Comparison of ENCODE assay signal across 19 mouse cellular contexts in the genomic region with DNA sequence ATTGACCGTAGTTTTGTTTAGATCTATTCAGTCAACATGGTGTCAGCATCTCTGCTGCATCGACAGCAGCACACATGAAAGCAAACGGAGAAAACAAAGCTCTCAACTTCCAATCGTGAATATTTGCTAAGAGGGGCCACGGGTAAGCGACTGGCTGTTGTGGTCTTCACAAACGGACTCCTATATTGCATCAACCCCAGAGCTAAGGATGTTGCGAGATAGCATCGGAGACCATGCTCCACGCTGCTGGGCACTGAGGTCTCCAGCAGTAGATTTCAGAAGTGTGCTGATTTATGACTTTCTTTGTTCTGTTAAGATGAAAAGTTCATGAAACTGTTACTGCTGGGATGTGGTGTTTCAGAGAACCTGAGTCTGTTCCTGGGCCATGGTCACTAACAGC.
"Had no signal": no experiment of that assay in that cellular context is flagged by ENCODE, and none has a peak within 500 bp of the region (broad histone marks: within the 10 kb centered on the region; RNA-seq: fewer than 3 reads in every experiment).

No protein-coding gene starts in this region.

- DNase-seq: cerebellum, adult 9-10 months; cerebellum, adult 9-11 months; cerebellum, postnatal 14 days; cerebellum, postnatal 25 days; cerebellum, postnatal 36 days; embryo, embryonic 11 days; forebrain, postnatal 0 days; gastrocnemius, adult 2 months; gastrocnemius, postnatal 10 days; gastrocnemius, postnatal 14 days; gastrocnemius, postnatal 25 days; gastrocnemius, postnatal 36 days; heart, adult 11 months; heart, adult 18-20 months; heart, adult 2 months had no signal

- ATAC-seq: forebrain, embryonic 13.5 days; forebrain, embryonic 14.5 days; forebrain, embryonic 15.5 days; forebrain, embryonic 16.5 days; forebrain, postnatal 0 days had no signal
